19 mouse cellular contexts compared by ENCODE assay signal in genomic region chr19:53803954-53804353, GRCm38 (mm10).
DNase-seq lines count a peak whose midpoint lies in the region; ATAC-seq and TF ChIP-seq lines count a peak whose summit lies in the region.
"Had no signal": no experiment of that assay in that cellular context is flagged by ENCODE, and none has a peak within 500 bp of the region (broad histone marks: within the 10 kb centered on the region; RNA-seq: fewer than 3 reads in every experiment).

No protein-coding gene starts in this region.

- H3K4me1 ChIP-seq in liver, embryonic 12.5 days: peaks cover 90% of the 10 kb centered on the region
- H3K4me1 ChIP-seq in liver, postnatal 0 days (ENCODE audit: insufficient read depth): peaks cover 25% of the 10 kb centered on the region
- H3K4me1 ChIP-seq in heart, embryonic 13.5 days: peaks cover 97% of the 10 kb centered on the region

- H3K4me2 ChIP-seq in liver, embryonic 12.5 days: no peak overlapping the region
- no peak overlapping the region for H3K4me2 ChIP-seq in liver, postnatal 0 days (ENCODE audit: low read depth, low read length)
- H3K4me2 ChIP-seq in heart, embryonic 13.5 days: no peak overlapping the region
- H3K4me2 ChIP-seq: embryonic facial prominence, embryonic 12.5 days; hindbrain, embryonic 13.5 days; lung, embryonic 15.5 days; midbrain, embryonic 12.5 days had no signal

- DNase-seq in adrenal gland, postnatal 10 days: peak; percentile 48
- DNase-seq in adrenal gland, postnatal 4 days (ENCODE audit: low spot score in 2 of 2): no peak
- DNase-seq in liver, postnatal 0 days: no peak
- DNase-seq in natural killer cell, adult 2 months (ENCODE audit: low spot score in 2 of 2): peak; percentile 30 to 43
- DNase-seq in embryo, embryonic 10.5 days (ENCODE audit: low spot score): no peak
- DNase-seq in kidney, adult 11 months: no peak
- DNase-seq: cerebellum, adult 11 months; cerebellum, postnatal 36 days; layer of hippocampus, postnatal 36 days had no signal

- no peaks in the 10 kb centered on the region for H3K27me3 ChIP-seq in liver, embryonic 12.5 days (replicated peaks)
- H3K27me3 ChIP-seq in liver, postnatal 0 days (ENCODE audit: insufficient read depth, low read length): no peaks in the 10 kb centered on the region
- H3K27me3 ChIP-seq in heart, embryonic 13.5 days (replicated peaks): 0 out of 2 replicates have a peak, but pooled peaks cover 3% of the 10 kb centered on the region
- H3K27me3 ChIP-seq: embryonic facial prominence, embryonic 12.5 days; hindbrain, embryonic 13.5 days; lung, embryonic 15.5 days had no signal

- no peak for TF ChIP-seq EP300 in liver, postnatal 0 days (IDR thresholded peaks at IDR 0.05; ENCODE audit: low read depth)

- no peaks in the 10 kb centered on the region for H3K9me3 ChIP-seq in liver, embryonic 12.5 days (replicated peaks)
- no peaks in the 10 kb centered on the region for H3K9me3 ChIP-seq in liver, postnatal 0 days (ENCODE audit: low read length)
- no peaks in the 10 kb centered on the region for H3K9me3 ChIP-seq in heart, embryonic 13.5 days
- H3K9me3 ChIP-seq: embryonic facial prominence, embryonic 12.5 days; hindbrain, embryonic 13.5 days; lung, embryonic 15.5 days; midbrain, embryonic 12.5 days had no signal

- no peak for TF ChIP-seq CTCF in liver, postnatal 0 days (IDR thresholded peaks at IDR 0.05; ENCODE audit: low read depth)

- no peak overlapping the region for H3K9ac ChIP-seq in liver, embryonic 12.5 days
- no peak overlapping the region for H3K9ac ChIP-seq in liver, postnatal 0 days (replicated peaks)
- H3K9ac ChIP-seq in heart, embryonic 13.5 days: peak overlapping the region; percentile 65
- H3K9ac ChIP-seq: embryonic facial prominence, embryonic 12.5 days; hindbrain, embryonic 13.5 days; lung, embryonic 15.5 days; midbrain, embryonic 12.5 days had no signal

- 64% methylated on average over 2 of the region's 2 CpGs for WGBS in liver, embryonic 12.5 days (ENCODE audit: insufficient replicate concordance)
- WGBS in liver, postnatal 0 days (ENCODE audit: insufficient replicate concordance): 34% methylated on average over 2 of the region's 2 CpGs
- WGBS in heart, embryonic 13.5 days: 14% methylated on average over 2 of the region's 2 CpGs

- no peak overlapping the region for H3K4me3 ChIP-seq in liver, embryonic 12.5 days
- no peak overlapping the region for H3K4me3 ChIP-seq in liver, postnatal 0 days (ENCODE audit: low read depth, low read length)
- H3K4me3 ChIP-seq in heart, embryonic 13.5 days: no peak overlapping the region
- H3K4me3 ChIP-seq: embryonic facial prominence, embryonic 12.5 days; hindbrain, embryonic 13.5 days; lung, embryonic 15.5 days; midbrain, embryonic 12.5 days had no signal

- ATAC-seq in liver, embryonic 12.5 days: no peak
- no peak for ATAC-seq in liver, postnatal 0 days
- no peak for ATAC-seq in heart, embryonic 13.5 days (ENCODE audit: extremely low read depth, insufficient number of reproducible peaks, low FRiP score, low TSS enrichment)
- ATAC-seq: forebrain, embryonic 16.5 days; intestine, embryonic 16.5 days had no signal

- no peaks in the 10 kb centered on the region for H3K36me3 ChIP-seq in liver, embryonic 12.5 days
- H3K36me3 ChIP-seq in liver, postnatal 0 days (replicated peaks; ENCODE audit: insufficient read depth, low read length): no peaks in the 10 kb centered on the region
- no peaks in the 10 kb centered on the region for H3K36me3 ChIP-seq in heart, embryonic 13.5 days
- H3K36me3 ChIP-seq: embryonic facial prominence, embryonic 12.5 days; hindbrain, embryonic 13.5 days; lung, embryonic 15.5 days; midbrain, embryonic 12.5 days had no signal

- 0 out of 2 replicates have a peak overlapping the region, but pooled peaks have one; percentile 1 for H3K27ac ChIP-seq in liver, embryonic 12.5 days
- no peak overlapping the region for H3K27ac ChIP-seq in liver, postnatal 0 days (ENCODE audit: low read depth)
- H3K27ac ChIP-seq in heart, embryonic 13.5 days (replicated peaks): peak overlapping the region; percentile 95
- H3K27ac ChIP-seq: embryonic facial prominence, embryonic 12.5 days; hindbrain, embryonic 13.5 days; kidney, postnatal 0 days; lung, embryonic 15.5 days; macrophage; midbrain, embryonic 12.5 days had no signal

Comparison
In these comparisons a context has a peak if more than half of its experiments do, and no peak if none do; other contexts are left out.
1. DNase-seq: peak in adrenal gland, postnatal 10 days (single experiment) and natural killer cell, adult 2 months (2 of 2); none in adrenal gland, postnatal 4 days (0 of 2), liver, postnatal 0 days (single experiment), embryo, embryonic 10.5 days (single experiment) and kidney, adult 11 months (single experiment).